Mouse (Mus musculus) adrenal gland, adult 8-10 months (tissue): ENCODE measurements around the gene Tcap. TPM values are rescaled to one million over a fixed set of nuclear protein-coding genes. Genes with fewer than 3 reads are reported as not detected.

Experiments used
- DNase-seq: peaks from one replicate; pipeline ENCODE4 v3.0.0; 2022
- total RNA-seq, 4 experiments: library from RNA; stranded (reverse); gene quantifications; 2 replicates each; pipeline ENCODE4 v1.2.4; 2022

The Tcap gene
- total RNA-seq, 4 experiments from 2014 or later = 0.37 to 1.0 (median 0.73) TPM; not detected in 1

DNA sequence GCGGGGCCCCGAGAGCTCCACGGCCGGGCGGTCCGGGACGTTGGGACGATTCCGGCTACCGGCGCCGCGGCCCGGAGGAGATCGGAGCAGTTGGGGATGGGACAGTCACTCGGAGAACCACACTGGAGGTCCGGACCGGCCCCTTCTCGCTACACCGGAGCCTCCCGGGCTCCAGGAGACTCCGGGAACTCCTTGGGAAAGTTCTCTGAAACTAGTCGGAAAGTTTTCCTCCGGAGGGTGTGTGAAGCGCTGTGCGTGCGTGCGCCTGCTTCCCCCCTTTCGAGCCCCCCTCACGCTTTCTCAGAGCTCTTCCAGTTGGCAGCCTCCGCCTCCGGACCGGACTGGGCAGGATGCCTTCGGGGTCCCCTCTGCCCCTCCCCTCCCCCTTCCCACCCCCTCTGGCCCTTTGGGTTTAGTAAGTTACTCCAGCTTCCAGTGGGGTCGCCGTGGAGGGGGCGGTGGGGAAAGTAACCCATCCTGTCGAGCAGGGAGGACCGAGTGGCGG lies 29.2 kb downstream of the Tcap start:
- DNase-seq = no peak

DNA sequence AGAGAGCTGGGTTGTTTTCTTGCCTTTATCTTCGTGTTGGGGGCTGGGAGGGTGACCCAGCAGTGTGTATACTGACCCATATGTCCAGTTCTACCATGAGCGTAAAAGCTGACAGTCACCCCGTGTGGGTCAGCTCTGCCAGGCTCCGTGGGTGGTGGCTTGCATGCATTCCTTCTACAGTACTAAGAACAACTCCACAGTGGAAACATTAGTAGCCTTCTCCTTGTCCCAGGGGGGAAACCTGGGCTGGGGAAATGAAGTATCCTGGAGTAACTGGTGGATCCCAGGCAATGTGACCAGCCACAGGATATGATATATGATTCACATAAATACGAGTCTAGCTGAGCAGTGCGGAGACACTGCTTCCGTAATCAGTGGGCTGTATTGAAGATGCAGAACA lies 30.1 kb downstream of the Tcap start:
- DNase-seq = no peak

DNA sequence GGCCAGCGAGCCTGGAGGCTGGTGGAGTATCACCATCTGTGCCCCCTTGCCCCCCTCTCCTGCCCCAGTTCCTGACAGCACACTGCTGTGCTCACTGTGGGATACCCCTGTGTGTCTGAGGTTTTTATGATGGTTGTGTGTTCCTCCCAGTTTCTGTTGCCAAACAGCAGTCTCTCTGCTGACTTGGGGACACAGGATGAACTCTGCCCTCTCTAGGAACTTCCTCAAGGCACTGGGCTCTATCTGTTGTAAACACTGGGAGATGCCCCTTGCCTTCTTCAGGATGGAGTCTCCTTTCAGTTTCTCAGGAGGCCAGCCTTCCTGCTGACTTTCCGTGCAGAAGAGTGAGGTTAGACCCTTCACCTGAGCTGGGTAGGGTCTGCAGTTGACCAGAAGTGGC lies 30.6 kb downstream of the Tcap start:
- DNase-seq = no peak

DNA sequence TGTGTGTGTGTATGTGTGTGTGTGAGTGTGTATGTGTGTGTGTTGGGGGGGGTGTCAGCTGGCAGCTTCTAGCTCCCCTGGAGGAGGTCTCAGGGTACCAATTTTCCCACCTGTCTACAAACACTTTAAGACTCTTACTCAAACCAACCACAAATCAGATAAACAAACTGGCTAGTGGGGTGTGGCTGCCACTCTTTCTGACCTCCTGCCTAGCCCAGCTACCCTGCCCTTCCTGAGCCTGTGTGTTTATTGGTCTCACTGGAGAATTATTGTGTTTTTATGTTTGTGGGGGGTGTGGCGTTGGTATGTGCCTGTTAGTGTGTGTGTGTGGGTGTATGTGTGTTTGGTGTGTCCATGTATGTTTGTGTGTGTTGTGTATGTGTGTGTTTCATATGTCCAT lies 33.5 kb downstream of the Tcap start:
- no peak for DNase-seq

DNA sequence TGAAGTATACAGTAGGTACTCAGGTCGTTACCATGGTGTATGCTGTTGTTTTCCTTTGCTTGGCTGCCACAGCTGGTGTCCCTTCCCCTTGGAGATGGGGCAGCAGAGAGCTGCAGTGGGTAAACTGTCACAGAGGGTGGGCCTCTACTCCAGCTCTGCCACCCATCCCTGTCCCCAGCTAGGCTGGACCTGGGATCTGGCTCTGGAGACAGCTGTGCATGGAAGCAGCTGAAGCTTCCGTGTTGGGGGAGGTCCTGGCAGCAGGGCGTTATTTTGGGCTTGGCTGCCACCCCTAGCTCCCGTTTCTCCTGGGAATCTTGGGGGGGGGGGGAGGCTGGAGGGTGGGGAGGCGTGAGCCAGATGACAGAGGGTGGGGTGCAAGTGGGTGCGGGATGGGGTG lies 34.7 kb downstream of the Tcap start:
- no peak for DNase-seq

DNA sequence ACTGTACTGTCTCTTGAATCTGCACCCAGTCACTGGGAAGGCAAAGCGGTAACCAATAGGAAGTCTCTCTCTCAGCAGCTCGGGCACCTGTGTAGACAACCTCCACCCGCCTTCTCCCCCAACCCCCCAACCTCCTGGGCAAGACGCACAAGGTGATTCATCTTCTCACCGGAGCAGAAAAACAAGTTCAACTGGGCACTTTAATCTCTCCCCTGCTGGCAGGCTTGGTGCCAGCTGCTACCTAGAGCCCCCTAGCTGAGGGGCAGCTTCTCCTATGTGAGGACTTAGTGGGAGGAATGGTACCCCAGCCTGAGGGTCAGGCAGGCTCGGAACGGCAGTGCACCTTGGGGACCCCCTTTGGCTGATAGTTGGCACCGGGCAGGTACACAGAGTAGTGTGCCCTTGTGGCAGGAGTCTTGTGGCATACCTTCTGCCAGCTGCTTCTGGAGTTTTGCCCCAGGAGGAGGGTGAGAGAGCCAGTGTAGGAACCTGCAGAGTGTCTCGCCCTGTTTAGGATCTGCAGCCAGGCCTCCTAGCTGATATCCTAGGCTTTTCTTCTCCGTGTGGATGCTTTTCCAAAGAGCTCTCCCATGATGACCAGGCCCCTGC lies 35.4 kb downstream of the Tcap start:
- no peak for DNase-seq

DNA sequence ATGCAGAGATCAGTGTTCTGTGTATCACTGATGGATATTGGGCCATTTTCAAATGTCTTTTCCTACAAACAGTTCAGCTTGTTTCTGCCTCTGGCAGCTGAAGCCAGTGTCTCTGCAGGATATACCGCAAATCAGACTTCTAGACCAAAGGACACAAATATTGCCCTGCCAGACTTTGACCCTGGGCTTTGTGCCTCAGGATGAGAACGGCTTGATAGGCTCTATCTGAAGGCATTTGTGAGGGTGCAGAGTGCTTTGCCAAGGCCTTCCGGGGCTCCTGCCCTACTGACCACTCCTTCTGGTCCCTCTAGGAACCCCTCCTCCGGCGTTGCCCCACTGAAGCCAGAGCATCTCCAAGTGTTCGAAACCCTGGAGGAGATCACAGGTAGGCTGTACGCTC lies 43.0 kb downstream of the Tcap start:
- no peak for DNase-seq

DNA sequence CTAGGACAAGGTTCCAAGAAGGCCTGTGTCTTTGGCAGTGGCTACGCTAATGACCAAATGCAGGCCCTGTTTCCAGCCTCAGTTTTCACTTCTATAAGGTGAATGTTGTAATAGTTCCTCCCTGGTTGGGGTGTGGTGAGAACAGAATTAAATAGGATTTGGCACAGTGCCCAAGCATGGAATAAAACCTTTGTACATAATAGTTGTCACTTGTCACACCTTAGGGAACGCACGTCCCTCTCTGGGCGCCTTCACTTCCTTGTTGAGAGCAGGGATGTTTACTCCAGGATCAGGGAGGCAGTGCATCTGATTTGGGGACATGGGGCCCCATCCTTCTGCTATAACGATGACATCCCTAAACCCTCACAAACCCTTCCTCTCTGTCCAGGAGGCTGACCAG lies 44.8 kb downstream of the Tcap start:
- no peak for DNase-seq

DNA sequence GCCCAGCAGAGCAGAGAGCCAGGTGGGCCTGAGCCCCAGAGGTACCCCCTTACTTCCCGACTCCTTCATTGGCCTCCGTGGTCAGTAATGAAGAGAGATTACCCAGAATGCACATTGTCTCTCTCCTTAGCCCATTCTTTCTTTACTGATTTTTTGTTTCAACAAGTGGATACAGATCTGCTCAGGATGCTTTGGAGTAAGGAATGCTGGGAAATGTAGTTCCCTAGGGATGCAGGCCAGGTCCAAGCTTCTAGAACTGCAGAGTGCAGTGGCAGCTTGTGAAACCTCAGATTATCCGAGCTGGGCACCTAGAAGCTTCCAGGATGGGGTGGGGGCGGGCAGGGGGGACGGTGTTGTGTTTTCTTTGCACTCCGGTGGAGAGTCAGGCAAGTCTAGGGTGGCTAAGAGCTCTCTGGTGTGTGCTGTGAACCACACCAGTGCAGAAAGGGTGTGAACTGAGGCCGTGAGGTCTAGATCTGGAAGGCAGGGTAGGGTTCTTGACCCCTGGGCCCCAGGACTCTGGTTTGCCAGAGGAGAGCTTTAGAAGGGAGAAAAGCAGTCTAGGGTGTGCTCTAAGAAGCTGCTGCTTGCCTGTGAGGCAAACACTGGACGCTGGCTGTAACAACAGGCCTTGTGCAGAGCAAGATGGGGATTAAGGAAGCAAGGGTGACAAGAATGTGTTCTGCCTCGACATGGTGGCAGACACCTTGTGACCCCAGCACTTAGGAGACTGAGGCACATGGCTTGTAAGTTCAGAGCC lies 48.3 kb downstream of the Tcap start:
- DNase-seq = no peak

Other genes with a start within 250 kb of the Tcap start
- 10 to 100 TPM; 37.4 to 45.0 (median 41.1) TPM for gene Fbxl20, start 233.4 kb upstream of the Tcap start, total RNA-seq
- gene Med1, start 190.5 kb upstream of the Tcap start, total RNA-seq = 10 to 100 TPM; 62.9 to 72.7 (median 66.6) TPM
- 10 to 100 TPM; 41.6 to 57.7 (median 49.9) TPM for gene Cdk12, start 180.8 kb upstream of the Tcap start, total RNA-seq
- gene Neurod2, start 54.2 kb upstream of the Tcap start, total RNA-seq = not detected
- under 1 TPM in 3 of 4 experiments, not detected in 1; 0.20 to 0.73 (median 0.56) TPM for gene Ppp1r1b, start 35.4 kb upstream of the Tcap start, total RNA-seq
- gene Stard3, start 25.4 kb upstream of the Tcap start, total RNA-seq = 10 to 100 TPM; 22.4 to 33.9 (median 29.1) TPM
- gene Pnmt, start 2.6 kb downstream of the Tcap start, total RNA-seq = 1,000 to 10,000 TPM in 1 of 4 experiments, 100 to 1,000 TPM in 3; 210 to 1,003 (median 584) TPM
- gene Pgap3, start 16.7 kb downstream of the Tcap start, total RNA-seq = 10 to 100 TPM in 1 of 4 experiments, 1 to 10 TPM in 3; 5.7 to 10.5 (median 7.5) TPM
- 1 to 10 TPM; 4.4 to 6.6 (median 5.1) TPM for gene Erbb2, start 28.7 kb downstream of the Tcap start, total RNA-seq
- 100 to 1,000 TPM in 1 of 4 experiments, 10 to 100 TPM in 3; 78.5 to 100 (median 88.6) TPM for gene Mien1, start 55.2 kb downstream of the Tcap start, total RNA-seq
- gene Grb7, start 62.6 kb downstream of the Tcap start, total RNA-seq = under 1 TPM in 3 of 4 experiments, not detected in 1; 0.13 to 0.70 (median 0.42) TPM
- gene Ikzf3, start 162.2 kb downstream of the Tcap start, total RNA-seq = 1 to 10 TPM in 1 of 4 experiments, under 1 TPM in 3; 0.49 to 1.0 (median 0.75) TPM
- 1 to 10 TPM in 1 of 4 experiments, under 1 TPM in 2, not detected in 1; 0.51 to 1.1 (median 0.74) TPM for gene Zpbp2, start 167.3 kb downstream of the Tcap start, total RNA-seq
- 100 to 1,000 TPM; 102 to 147 (median 129) TPM for gene Ormdl3, start 203.6 kb downstream of the Tcap start, total RNA-seq
- gene Lrrc3c, start 214.5 kb downstream of the Tcap start, total RNA-seq = not detected
- gene Gm12355, start 241.8 kb downstream of the Tcap start, total RNA-seq = 10 to 100 TPM; 12.6 to 16.2 (median 14.5) TPM
- gene Gsdma3, start 242.5 kb downstream of the Tcap start, total RNA-seq = 10 to 100 TPM in 1 of 4 experiments, 1 to 10 TPM in 3; 1.5 to 14.3 (median 4.9) TPM